Mouse (Mus musculus) limb, embryonic 12.5 days (tissue): ENCODE results near the gene Angptl2. TPM values are rescaled to one million over a fixed set of nuclear protein-coding genes. Genes with fewer than 3 reads are reported as not detected.

Source experiments
- polyA plus RNA-seq: library from polyadenylated mRNA; unstranded; fragments of >200 nt; fragmentation: Nextera tagmentation; extraction: Ambion mirVana; gene quantifications from 2 replicates; pipeline ENCODE4 v1.2.1, GENCODE M21; 2016

Gene Angptl2
- polyA plus RNA-seq, 1 experiment from 2014 or later = 54.7 TPM

Other genes starting within 250 kb of the Angptl2 start
- gene Slc2a8, start 234.0 kb upstream of the Angptl2 start, polyA plus RNA-seq = 25.4 and 25.7 TPM in 2 replicates
- gene Garnl3, start 84.4 kb upstream of the Angptl2 start, polyA plus RNA-seq = 15.7 and 16.4 TPM in 2 replicates
- gene Ralgps1, start 155.4 kb downstream of the Angptl2 start, polyA plus RNA-seq = 4.8 and 5.2 TPM in 2 replicates
- gene Zbtb34, start 215.3 kb downstream of the Angptl2 start, polyA plus RNA-seq = 8.7 and 8.9 TPM in 2 replicates